Mouse (Mus musculus): ENCODE results near the gene Zfp280d.

The Zfp280d gene

DNA sequence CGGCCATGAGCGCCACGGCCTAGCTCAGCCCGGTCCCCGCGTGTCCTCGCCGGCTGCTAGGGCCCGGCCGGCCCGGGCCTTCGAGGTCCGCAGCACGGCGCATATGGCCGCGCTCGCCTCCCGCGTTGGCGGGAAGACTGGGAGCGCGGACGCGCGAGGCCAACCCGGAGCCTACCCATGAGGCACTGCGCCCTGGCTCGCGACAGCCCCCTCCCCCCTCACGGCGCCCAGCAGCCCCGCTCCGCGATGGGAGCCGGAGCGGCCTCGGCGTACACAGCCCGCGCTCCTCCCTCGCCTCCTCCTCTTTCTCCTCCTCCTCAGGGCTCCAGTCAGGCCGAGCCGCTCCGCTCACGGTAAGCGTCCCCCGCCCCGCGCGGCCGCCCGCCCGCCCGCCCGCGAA lies at the start of gene Zfp280d:
TSS of gene Zfp280d (plus strand) at position 184 of the 400 bp plus-strand sequence.
- DNase-seq (ENCODE audit: low read depth, low spot score): peak; percentile 78

DNA sequence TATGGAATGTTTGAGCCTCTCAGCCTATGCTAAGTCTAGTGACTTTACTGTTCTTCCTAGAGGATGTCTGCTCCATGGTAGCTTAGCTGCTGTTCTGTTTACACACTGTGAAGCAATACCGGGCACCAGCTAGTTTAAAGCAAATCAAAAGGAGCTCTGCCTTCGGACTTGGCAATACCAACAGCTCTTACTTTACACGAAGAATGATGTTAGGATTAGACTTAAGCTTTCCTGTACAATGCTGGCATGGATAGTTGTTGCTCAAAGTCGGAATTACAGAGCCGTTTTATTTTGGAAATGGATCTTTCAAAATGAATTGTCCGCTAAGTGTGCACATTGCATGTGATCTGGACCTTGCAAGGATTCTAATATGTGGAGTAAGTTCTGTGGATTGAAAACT lies 48.1 kb upstream of the Zfp280d start:
- DNase-seq (ENCODE audit: low read depth, low spot score): no peak

DNA sequence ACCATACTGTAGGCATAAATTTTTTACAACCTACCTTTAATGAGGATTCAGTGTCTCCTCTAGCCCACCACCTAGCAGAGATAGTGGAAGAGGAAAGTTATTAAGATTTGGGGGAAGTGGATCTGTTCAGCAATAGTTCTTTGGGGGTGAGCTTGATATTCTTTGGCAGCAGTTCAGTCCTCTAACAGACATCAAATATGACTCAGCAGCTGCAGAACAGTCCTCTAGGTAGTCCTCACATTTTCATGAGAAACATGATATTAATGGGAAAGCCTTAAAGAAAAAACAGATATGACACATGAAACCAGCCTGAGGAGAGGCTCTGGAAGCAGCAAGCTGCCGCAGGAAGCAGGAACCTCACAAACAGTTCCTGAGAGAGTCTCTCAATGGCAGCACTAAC lies 22.0 kb upstream of the Zfp280d start:
- no peak for DNase-seq (ENCODE audit: low read depth, low spot score)

DNA sequence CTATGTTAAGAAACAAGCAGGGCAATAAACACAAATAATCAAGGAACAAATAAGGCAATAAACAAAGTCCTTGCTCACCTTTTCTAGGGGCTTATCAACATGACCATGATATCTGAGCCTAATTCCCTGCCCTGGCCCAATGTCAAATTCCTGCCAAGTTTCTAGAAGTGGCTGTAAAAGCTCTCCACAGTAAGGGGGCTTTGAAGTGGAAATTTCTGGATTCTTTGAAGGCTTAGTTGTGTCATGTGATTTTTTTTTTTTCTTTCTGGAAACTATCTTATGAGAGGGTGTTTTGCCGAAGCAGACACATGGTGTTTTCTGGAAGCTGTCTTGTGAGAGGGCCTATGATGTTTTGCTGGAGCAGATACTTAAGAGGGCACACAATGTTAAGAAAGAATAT lies 19.4 kb upstream of the Zfp280d start:
- no peak for DNase-seq (ENCODE audit: low read depth, low spot score)

DNA sequence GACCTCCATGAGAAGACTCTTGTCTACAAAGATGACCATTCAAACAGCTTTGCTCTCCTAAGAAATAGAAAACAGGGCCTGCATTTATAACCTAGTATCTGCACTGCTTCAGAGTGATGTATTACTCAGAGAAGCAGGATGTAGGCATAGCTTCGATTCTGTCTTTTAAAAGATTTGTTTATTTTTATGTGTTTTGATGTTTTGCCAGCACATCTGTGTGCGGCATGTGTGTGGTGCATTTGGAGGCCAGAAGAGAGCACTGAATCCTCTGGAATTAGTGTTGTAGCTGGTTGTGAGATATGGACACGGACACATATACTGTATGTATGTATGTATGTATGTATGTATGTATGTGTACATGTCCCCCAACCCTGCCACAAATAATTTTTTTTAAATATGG lies 18.0 kb upstream of the Zfp280d start:
- no peak for DNase-seq (ENCODE audit: low read depth, low spot score)

DNA sequence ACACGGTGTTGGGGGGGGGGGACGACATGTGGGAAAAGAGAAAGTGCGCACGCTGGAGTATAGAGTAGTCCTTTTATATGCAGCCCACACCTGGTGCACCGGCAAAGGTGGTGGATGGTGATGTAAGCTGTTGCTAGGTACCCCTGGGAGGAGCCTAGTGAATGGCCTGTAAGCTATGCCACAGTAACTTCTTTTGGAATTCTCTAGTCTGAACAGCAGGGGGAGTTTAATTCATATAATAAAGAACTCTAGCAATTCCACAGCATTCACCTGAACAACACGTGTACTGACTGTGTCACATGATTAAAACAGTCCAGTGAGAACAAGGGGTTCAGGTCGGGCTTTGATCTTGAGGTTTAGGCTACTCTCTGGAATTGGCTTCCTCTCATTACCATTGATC lies 14.3 kb upstream of the Zfp280d start:
- DNase-seq (ENCODE audit: low read depth, low spot score): no peak

DNA sequence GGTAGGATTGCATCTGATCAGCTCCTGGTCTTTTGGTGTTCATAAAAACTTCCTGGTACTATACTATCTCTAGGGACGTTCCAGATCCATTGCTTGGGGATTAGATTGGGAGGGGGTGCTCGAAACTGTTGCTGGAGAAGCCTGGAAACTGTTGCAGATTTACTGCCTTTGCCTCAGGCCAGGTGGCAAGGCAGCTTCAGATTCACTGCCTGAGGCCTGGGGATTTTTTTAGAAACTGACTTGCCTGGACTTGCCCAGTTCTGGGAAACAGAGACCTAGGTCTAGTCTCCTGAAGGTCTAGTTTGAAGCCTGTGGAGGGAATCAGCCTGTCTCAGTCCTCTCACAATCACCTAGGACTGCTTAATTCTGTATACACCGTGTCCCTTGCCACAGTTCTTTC lies 9.8 kb upstream of the Zfp280d start:
- no peak for DNase-seq (ENCODE audit: low read depth, low spot score)

DNA sequence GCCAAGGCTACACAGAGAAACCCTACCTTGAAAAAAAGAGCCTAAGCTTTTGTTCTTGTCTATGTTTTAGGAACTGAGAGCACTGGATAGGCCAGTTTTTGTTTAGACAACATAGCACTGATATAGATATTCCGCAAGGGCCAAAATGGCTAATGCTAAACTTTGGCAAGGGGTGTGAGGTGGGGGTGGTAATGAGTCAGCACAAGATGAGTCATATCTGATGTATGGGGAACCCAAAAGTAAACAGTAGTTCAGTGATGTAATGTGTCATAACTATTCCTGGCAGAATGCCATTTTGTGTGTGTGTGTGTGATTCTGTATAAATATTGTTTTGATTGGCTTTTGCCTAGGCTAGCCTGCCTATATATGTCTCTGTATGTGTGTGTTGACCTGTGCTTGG lies 4.5 kb upstream of the Zfp280d start:
- no peak for DNase-seq (ENCODE audit: low read depth, low spot score)

DNA sequence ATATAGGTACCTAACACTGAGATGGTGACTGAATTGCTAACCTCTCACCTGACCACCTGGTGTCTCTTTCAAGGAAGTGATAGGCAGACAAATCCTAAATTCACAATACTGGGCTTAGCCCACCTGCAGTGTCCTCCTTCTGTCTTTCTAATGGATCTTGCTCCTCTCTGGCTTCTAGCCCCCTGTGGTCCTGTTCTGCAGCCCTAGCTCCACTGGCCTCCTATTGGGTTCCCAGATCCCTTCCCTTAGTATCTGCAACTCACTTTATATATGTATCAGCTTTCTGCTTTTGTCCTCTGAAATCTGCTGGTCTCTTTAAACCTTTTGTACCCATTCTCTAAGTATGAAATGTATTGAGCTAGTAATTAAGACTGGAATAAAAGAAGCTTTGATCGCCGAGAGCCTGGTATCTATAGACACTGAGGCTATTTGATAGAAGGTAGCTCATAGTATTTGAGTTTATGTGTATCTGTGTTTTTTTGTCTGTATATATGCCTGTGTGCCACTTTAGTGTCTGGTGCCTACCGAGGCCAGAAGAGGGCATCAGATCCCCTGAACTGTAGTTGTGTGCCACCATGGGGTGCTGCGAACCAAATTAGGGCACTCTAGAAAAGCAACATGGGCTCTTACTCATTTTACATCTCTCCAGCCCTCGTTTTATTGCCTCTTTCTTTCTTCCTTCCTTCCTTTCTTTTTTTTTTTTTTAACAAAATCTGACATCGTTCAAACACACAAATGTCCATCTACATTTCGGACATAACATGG lies 832 bp upstream of the Zfp280d start:
- no peak for DNase-seq (ENCODE audit: low read depth, low spot score)

DNA sequence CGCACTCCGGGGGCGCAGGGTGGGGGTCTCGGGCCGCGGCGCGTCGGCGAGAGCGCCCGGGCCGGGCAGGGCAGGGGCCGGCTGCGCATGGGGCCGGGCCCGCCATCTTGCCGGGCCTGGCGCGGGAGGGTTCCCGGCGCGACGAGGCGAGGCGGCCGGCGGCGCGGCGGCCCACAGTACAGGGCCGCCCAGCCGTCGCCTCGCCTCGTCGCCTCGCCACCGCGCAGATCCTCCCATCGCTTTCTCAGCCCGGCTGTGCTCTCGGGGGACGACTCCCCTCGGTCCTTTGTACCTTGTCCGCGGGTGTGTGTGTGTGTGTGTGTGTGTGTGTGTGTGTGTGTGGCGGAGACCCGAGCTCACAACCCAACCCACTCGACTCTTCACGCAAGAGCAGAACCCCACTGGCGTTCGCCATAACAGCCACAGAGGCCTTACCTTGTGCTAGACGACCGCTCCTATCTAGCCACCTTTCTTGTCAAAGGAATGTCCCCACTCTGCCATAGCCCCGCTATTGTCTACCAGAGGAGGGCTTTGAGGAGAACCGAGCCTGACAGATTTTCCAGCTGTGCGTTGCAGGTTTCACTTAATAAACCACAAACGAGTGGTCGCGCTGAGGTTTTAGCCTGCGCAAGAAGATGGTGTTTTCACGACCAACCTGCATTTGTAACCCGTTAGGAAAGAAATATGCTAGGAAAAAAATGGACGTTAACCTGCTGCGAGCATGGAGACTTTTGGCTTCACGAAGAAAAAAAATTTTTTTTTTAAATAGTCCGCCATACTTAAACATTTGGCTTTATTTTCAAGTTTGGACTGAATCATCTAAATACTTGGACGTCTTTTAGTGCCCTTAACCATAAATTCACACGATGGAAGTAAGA lies 680 bp downstream of the Zfp280d start:
- DNase-seq (ENCODE audit: low read depth, low spot score): no peak

DNA sequence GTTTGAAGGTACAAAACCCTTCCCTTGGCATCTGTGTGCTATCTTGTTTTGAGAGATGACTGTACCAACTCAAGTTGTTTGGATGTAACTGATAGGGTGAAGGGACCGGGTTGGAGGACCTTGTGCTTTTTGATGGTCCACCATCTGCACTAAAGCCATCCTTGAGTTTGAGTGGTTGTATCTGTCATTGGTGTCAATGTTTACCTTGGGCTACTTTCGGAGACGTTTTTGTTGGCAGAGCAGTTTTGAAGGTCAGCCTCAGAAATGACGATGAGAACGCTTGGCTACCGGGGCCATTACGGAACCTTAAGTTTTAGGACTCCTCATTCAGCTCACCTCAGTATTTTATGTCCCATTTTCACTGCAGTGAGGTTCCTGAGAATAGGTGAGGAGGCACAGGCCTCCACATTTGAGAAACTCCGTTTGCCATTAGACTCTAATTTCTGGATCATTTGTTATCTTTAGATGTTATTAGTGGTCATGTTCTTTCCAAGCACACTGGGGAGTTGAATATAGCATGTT lies 1.4 kb downstream of the Zfp280d start:
- DNase-seq (ENCODE audit: low read depth, low spot score): no peak

DNA sequence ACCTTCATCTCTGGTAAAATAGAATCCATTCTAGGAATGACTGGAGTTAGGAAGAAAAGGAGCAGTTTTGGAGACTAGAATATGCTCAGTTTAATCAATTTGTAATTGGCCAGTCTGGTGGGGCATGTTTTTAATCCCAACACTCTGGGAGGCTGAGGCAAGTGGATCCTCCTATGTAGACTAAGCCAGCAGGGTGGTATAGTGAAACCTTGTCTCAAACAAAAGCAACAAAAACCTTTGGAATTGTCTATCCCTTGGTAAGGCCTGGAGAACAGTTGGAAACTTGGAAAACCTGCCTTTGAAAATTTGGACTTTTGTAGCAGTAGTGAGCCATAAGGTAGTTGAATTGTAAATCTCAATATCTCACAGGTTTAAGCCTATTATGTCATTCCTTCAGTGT lies 2.3 kb downstream of the Zfp280d start:
- DNase-seq (ENCODE audit: low read depth, low spot score): no peak

DNA sequence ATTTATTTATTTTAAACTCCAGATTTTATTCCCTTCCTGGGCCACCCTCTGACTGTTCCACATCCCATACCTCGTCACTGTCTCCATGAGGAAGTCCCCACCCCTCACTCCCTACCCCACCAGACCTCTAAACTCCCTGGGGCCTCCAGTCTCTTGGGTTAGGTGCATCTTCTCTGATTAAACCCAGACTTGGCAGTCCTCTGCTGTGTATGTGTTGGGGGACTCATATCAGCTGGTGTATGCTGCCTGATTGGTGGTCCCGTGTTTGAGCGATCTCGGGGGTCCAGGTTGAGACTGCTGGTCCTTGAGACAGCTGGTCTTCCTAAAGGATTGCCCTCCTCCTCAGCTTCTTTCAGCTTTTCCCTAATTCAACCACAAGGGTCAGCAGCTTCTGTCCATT lies 5.3 kb downstream of the Zfp280d start:
- no peak for DNase-seq (ENCODE audit: low read depth, low spot score)

DNA sequence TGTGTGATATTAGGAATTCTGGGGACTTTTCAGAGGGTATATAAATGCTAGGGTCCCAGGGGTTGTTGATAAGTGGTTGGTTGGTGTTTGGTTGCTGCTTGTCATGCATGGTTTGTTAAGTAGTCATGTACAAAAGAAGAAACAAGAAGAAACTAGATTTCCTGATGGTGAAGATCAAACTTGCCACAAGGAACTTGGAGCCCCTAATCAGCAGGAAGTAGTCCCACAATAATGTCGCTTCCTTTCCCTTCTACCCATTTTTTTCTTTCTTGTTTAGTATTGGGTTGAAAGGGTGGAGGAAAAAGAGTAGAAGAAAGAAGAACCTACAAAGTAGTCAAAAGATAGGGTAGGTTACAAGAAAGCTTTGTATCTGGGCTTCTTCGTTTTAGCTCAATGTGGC lies 13.0 kb downstream of the Zfp280d start:
- DNase-seq (ENCODE audit: low read depth, low spot score): no peak

DNA sequence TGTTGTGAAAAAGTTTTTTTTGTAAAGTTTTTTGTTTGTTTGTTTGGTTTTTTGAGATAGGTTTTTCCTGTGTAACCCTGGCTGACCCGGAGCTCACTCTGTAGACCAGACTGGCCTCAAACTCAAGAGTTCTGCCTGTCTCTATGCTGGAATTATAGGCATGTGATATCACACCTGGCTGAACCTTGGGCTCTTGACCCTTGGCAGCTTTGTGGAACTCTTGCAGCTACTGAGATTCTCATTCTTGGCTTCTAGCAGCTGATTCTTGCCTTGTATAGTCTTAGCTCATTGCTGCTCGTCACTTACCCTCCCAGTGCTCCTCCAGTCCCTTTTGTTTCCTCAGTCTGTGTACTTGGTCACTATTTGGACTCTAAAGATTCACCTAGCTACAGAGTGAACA lies 13.6 kb downstream of the Zfp280d start:
- no peak for DNase-seq (ENCODE audit: low read depth, low spot score)

DNA sequence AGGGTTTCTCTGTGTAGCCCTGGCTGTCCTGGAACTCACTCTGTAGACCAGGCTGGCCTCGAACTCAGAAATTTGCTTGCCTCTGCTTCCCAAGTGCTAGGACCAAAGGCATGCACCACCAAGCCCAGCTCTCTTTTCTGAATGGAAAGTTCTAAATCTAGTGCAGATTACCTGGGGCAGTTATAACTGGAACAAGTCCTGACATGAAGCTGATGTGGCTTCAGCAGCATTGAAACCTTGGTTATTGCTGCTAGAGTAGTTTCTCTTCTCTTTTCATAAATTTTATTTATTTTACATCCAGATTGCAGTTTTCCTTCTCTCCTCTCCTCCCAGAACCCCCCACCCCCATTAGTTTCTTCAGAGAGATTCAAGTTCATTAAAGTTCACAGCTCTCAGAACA lies 14.4 kb downstream of the Zfp280d start:
- no peak for DNase-seq (ENCODE audit: low read depth, low spot score)

DNA sequence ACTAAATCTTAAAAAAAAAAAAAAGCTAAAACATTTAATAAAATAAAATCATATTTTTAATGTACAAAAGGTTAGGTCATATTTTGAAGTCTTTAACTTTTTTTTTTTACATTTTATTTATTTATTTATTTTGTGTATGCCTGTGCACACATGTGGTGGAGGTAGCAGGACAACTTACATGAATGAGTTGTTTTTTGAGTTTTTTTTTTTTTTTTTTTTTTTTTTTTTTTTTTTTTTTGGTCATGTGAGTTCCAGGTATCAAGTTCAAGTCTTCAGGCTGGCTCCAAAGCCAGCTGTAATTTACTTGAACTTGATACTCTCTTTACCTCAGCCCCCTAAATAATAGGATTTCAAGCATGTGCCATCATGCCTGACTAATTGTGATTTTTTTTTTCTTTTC lies 19.4 kb downstream of the Zfp280d start:
- DNase-seq (ENCODE audit: low read depth, low spot score): no peak

DNA sequence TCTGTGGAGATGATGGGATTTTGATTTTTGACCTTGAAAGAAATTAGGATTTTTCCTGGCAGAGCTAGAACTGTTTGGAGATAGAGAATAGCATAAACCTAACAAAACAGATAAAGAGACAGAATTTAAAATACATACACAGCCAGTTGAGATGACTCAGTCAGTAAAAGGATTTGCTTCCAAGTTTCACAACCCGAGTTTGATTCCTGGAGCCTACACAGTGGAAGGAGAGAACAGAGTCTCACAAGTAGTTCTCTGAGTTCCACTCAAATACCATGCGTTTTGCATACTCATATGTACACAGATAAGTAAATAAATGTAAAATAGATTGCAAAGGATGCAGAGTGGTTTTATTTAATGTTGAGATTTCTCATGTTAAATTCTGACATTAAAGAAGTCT lies 35.1 kb downstream of the Zfp280d start:
- DNase-seq (ENCODE audit: low read depth, low spot score): no peak

DNA sequence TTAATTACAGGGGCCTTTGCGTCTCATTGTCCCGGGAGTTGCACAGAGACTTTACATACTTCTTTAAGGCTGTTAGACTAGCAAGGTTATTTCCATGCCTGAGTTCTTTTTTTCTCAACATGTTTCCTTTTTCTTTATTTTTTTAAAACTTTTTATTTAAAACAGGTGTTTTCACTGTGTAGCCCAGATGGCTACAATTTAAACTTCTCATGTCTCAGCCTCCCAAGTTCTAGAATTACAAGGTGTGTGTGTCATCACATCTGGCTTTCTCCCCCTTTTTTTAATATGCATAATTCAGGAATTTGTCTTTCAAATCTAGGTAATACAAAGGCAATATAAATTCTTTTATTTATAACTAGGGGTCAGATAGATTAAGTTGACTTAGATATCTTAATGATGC lies 58.6 kb downstream of the Zfp280d start:
- DNase-seq (ENCODE audit: low read depth, low spot score): no peak

DNA sequence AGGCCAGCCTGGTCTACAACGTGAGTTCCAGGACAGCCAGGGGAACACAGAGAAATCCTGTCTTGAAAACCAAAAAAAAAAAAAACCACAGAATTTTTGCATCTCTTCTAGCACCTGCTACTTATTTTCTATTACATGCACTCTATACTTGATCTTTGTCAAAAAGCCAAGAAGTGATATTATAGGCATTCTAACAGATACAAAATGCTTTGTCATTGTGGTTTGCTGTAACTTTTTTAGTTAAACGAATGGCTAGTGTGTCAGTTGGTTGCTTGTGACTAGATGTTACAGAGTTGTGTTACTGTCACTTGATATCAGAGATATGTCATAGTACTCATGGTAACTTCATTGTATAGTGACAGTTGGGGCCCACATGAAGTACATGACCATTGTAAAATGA lies 61.4 kb downstream of the Zfp280d start:
- DNase-seq (ENCODE audit: low read depth, low spot score): no peak

DNA sequence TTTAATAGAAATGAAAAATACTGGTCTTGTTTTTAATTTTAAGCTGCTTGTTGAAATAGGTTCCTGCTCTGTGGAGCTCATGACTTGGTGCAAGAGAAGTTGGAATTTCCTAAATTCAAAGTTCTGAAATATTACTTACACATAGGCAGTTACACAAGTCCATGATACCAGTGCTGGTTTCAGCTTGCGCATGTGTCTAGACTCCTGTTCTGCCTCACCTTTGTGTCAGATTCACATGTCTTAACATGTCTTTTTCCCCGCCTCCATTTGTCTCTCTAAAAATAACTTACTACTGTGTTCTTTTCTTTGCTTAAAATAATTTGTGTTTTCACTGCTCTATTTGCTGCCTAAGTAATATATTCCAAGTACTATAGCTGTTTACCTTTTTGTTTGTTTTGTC lies 64.5 kb downstream of the Zfp280d start:
- DNase-seq (ENCODE audit: low read depth, low spot score): no peak

DNA sequence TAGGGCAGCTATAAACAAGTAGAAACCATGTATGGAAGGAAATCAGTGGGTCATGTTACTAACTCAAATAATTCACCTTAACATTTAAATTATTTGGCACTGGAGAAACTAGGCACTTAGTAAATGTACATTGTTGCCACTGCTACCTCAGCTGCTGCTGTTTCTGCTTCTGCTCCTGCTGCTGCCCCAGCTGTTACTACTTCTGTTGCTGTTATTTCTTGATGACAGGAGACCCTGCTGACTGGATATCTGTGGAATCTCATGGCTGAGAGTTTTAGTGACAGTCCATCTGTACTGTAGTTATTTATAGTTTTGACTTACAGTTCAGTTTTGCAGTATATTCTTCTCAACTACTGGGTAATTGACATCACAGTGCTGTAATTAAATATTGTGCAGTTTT lies 69.2 kb downstream of the Zfp280d start:
- no peak for DNase-seq (ENCODE audit: low read depth, low spot score)

DNA sequence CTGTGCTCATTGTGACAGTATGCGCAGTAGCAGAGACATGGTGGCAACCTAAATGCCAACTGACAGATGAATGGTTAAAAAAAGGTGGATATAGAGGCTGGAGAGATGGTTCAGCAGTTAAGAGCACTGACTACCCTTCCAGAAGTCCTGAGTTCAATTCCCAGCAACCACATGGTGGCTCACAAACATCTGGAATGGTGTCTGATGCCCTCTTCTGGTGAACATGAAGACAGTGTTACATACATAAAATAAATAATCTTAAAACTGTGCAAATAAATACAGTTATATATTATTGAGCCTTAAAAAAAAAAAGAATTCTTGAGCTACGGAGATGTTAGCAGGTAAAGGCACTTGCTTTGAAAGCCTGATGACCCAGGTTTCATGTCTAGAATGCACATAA lies 97.7 kb downstream of the Zfp280d start:
- DNase-seq (ENCODE audit: low read depth, low spot score): no peak

Data from retina, adult 2 months (tissue).